Mouse (Mus musculus) embryonic facial prominence, embryonic 11.5 days (tissue): ENCODE measurements around the gene Mup17. TPM values are rescaled to one million over a fixed set of nuclear protein-coding genes. Genes with fewer than 3 reads are reported as not detected.
"Not testable (repeated sequence)": the region's sequence is repeated elsewhere in the genome, so short reads cannot be mapped to it uniquely, and the experiment has no call there.

ENCODE experiments used
- ATAC-seq: fragments of 200-750 bp; cut with Nextera tagmentation; replicated peaks from 2 replicates; pipeline ENCODE4 v1.8.0; 2017; ENCODE audit warnings: low read depth; ENCODE audit not compliant: insufficient number of reproducible peaks, low FRiP score, low TSS enrichment
- DNase-seq: peaks from one replicate; pipeline ENCODE4 v3.0.0-alpha.2; 2015; ENCODE audit warnings: low spot score
- H3K27ac ChIP-seq: fragments of 300-500 bp; sonication (generic); replicated peaks from 2 replicates; pipeline ENCODE4 v1.5.1; 2014; ENCODE audit warnings: mild to moderate bottlenecking, low read depth, low read length, control low read depth
- H3K27me3 ChIP-seq: fragments of 300-500 bp; sonication (generic); 2 replicates; pipeline ENCODE4 v1.6.1; 2014; ENCODE audit warnings: mild to moderate bottlenecking, low read length, moderate library complexity, mixed read lengths; ENCODE audit not compliant: control insufficient read depth, insufficient read depth
- H3K36me3 ChIP-seq: fragments of 300-500 bp; sonication (generic); replicated peaks from 2 replicates; pipeline ENCODE4 v1.6.1; 2014; ENCODE audit warnings: low read depth, mild to moderate bottlenecking, low read length, moderate library complexity, mixed read lengths; ENCODE audit not compliant: control insufficient read depth, insufficient read depth
- H3K4me1 ChIP-seq: fragments of 300-500 bp; sonication (generic); 2 replicates; pipeline ENCODE4 v1.6.1; 2014; ENCODE audit warnings: low read length, mixed read lengths; ENCODE audit not compliant: control insufficient read depth, insufficient read depth
- H3K4me2 ChIP-seq: fragments of 300-500 bp; sonication (generic); 2 replicates; pipeline ENCODE4 v1.6.1; 2014; ENCODE audit warnings: low read depth, mild to moderate bottlenecking, control low read depth, low read length, moderate library complexity
- H3K4me3 ChIP-seq: fragments of 300-500 bp; sonication (generic); 2 replicates; pipeline ENCODE4 v1.5.1; 2014; ENCODE audit warnings: low read depth, low read length, control low read depth
- H3K9ac ChIP-seq: fragments of 300-500 bp; sonication (generic); replicated peaks from 2 replicates; pipeline ENCODE4 v1.6.1; 2014; ENCODE audit warnings: mild to moderate bottlenecking, control low read depth, low read length
- H3K9me3 ChIP-seq: fragments of 300-500 bp; sonication (generic); replicated peaks from 2 replicates; pipeline ENCODE4 v1.6.1; 2016; ENCODE audit warnings: mild to moderate bottlenecking, low read length, inconsistent platforms, mixed read lengths; ENCODE audit not compliant: control insufficient read depth
- WGBS: fragments of 180-500 bp; shearing (Covaris S2); extraction: QIAGEN DNeasy Blood & Tissue Kit; methylation state at CpG from one replicate; pipeline ENCODE4 v1.1.7; 2014; 5-methylcytosine and 5-hydroxymethylcytosine counted together
- polyA plus RNA-seq: library from polyadenylated mRNA; unstranded; fragments of >200 nt; fragmentation: Nextera tagmentation; extraction: Ambion mirVana; gene quantifications from 2 replicates; pipeline ENCODE4 v1.2.1, GENCODE M21; 2014

The Mup17 gene
- polyA plus RNA-seq: not detected in 2 replicates

DNA sequence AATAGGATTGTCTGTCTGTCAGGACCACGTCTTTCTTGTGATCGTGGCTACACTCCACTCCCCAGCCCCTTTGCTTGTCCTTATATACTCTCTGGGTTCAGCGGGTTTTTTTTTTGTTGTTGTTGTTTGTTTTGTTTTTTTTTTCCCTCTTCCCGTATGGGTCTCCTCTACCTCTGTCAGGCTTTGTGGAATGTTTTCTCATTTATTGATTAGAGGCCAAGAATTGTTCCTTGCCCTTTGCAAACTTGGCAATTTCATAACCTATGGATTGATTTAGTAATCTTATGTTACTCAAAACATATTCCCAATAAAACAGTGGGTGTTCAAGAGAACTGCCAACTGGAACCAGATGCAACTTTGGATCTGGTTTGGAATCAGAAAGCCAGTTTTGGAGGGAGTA lies at the start of gene Mup17:
TSS of gene Mup17 (minus strand) at position 101 of the 400 bp plus-strand sequence.
- H3K9me3 ChIP-seq, H3K4me3 ChIP-seq, H3K27me3 ChIP-seq, H3K4me1 ChIP-seq, H3K36me3 ChIP-seq, H3K9ac ChIP-seq, H3K4me2 ChIP-seq, DNase-seq, ATAC-seq, H3K27ac ChIP-seq: not testable (repeated sequence)
- 80% methylated on average over 2 of the region's 4 CpGs for WGBS

GRCm38 (mm10) chr4:61571561-61571960 lies 24.1 kb downstream of the Mup17 start:
- H3K27me3 ChIP-seq, H3K4me1 ChIP-seq, H3K4me2 ChIP-seq, H3K27ac ChIP-seq, H3K9me3 ChIP-seq, H3K9ac ChIP-seq, H3K4me3 ChIP-seq, DNase-seq, ATAC-seq, H3K36me3 ChIP-seq: not testable (repeated sequence)
- 90% methylated on average over 18 of the region's 19 CpGs for WGBS

- not testable (repeated sequence) for ATAC-seq, H3K9ac ChIP-seq, DNase-seq, H3K36me3 ChIP-seq, H3K4me1 ChIP-seq, H3K27me3 ChIP-seq, H3K4me3 ChIP-seq, H3K27ac ChIP-seq, H3K4me2 ChIP-seq, H3K9me3 ChIP-seq
- 46% methylated on average over 2 of the region's 2 CpGs for WGBS
Measured at GRCm38 (mm10) chr4:61555887-61556286, 39.8 kb downstream of the Mup17 start.

Other genes with a start within 250 kb of the Mup17 start
- gene Mup15, start 156.1 kb downstream of the Mup17 start, polyA plus RNA-seq: not detected in 2 replicates
- not detected in 2 replicates for gene Mup16, start 76.3 kb downstream of the Mup17 start, polyA plus RNA-seq
- gene Mup18, start 78.3 kb upstream of the Mup17 start, polyA plus RNA-seq: not detected in 2 replicates
- gene Mup19, start 186.4 kb upstream of the Mup17 start, polyA plus RNA-seq: not detected in 2 replicates
- gene Mup5, start 239.4 kb upstream of the Mup17 start, polyA plus RNA-seq: not detected in 2 replicates